Mouse (Mus musculus) kidney, postnatal 0 days (tissue): ENCODE measurements around the gene Itga7. TPM values are rescaled to one million over a fixed set of nuclear protein-coding genes. Genes with fewer than 3 reads are reported as not detected.

Experiments used
- ATAC-seq: fragments of 200-750 bp; cut with Nextera tagmentation; replicated peaks from 2 replicates; pipeline ENCODE4 v1.8.0; 2017; ENCODE audit warnings: low read depth, moderate number of reproducible peaks, moderate TSS enrichment, moderate library complexity; ENCODE audit not compliant: low FRiP score
- DNase-seq: peaks from one replicate; pipeline ENCODE4 v3.0.0-alpha.2; 2016; ENCODE audit warnings: low spot score
- H3K27ac ChIP-seq: fragments of 300-500 bp; sonication (generic); 2 replicates; pipeline ENCODE4 v1.5.1; 2014; ENCODE audit warnings: mild to moderate bottlenecking
- H3K27me3 ChIP-seq: fragments of 300-500 bp; sonication (generic); 2 replicates; pipeline ENCODE4 v1.6.1; 2014; ENCODE audit warnings: low read length, mixed read lengths; ENCODE audit not compliant: insufficient read depth
- H3K36me3 ChIP-seq: fragments of 300-500 bp; sonication (generic); 2 replicates; pipeline ENCODE4 v1.6.1; 2014; ENCODE audit warnings: low read length, mixed read lengths; ENCODE audit not compliant: insufficient read depth
- H3K4me1 ChIP-seq: fragments of 300-500 bp; sonication (generic); replicated peaks from 2 replicates; pipeline ENCODE4 v1.6.1; 2014; ENCODE audit warnings: antibody characterized with exemption, low read length, mixed read lengths; ENCODE audit not compliant: insufficient read depth
- H3K4me2 ChIP-seq: fragments of 300-500 bp; sonication (generic); 2 replicates; pipeline ENCODE4 v1.6.1; 2014; ENCODE audit warnings: mild to moderate bottlenecking, low read length, moderate library complexity, mixed read lengths
- H3K4me3 ChIP-seq: fragments of 300-500 bp; sonication (generic); replicated peaks from 2 replicates; pipeline ENCODE4 v1.5.1; 2014; ENCODE audit warnings: low read depth, low read length
- H3K9ac ChIP-seq: fragments of 300-500 bp; sonication (generic); 2 replicates; pipeline ENCODE4 v1.6.1; 2014; ENCODE audit warnings: low read depth, low read length
- H3K9me3 ChIP-seq: fragments of 300-500 bp; sonication (generic); replicated peaks from 2 replicates; pipeline ENCODE4 v1.6.1; 2016; ENCODE audit warnings: low read length, inconsistent platforms, mixed read lengths
- CTCF ChIP-seq: IDR thresholded peaks from 2 replicates; pipeline ENCODE4 v1.5.1; 2016; ENCODE audit warnings: antibody characterized with exemption, low read depth, mild to moderate bottlenecking, moderate library complexity
- WGBS: fragments of 180-500 bp; shearing (Covaris S2); extraction: QIAGEN DNeasy Blood & Tissue Kit; methylation state at CpG from one replicate; pipeline ENCODE4 v1.1.7; 2014; 5-methylcytosine and 5-hydroxymethylcytosine counted together
- polyA plus RNA-seq: library from polyadenylated mRNA; unstranded; fragments of >200 nt; fragmentation: Nextera tagmentation; extraction: Ambion mirVana; gene quantifications from 2 replicates; pipeline ENCODE4 v1.2.1, GENCODE M21; 2015

Gene Itga7
- polyA plus RNA-seq, 1 experiment from 2014 or later = 3.8 TPM

GRCm38 (mm10) chr10:128937756-128938390 lies 4.3 kb downstream of the Itga7 start:
- 52% methylated on average over 12 of the region's 12 CpGs for WGBS
- H3K27me3 ChIP-seq = peaks cover 24% of the 10 kb centered on the region
- H3K4me3 ChIP-seq = no peak overlapping the region
- no peak for TF ChIP-seq CTCF
- H3K9me3 ChIP-seq = no peaks in the 10 kb centered on the region
- no peaks in the 10 kb centered on the region for H3K36me3 ChIP-seq
- DNase-seq (no peak), ATAC-seq (no peak)
- no peak overlapping the region for H3K9ac ChIP-seq
- no peak overlapping the region for H3K4me2 ChIP-seq
- H3K27ac ChIP-seq = no peak overlapping the region
- peaks cover 4% of the 10 kb centered on the region; the same call in 1 of the 2 replicates for H3K4me1 ChIP-seq

- DNase-seq = no peak
- no peaks in the 10 kb centered on the region for H3K36me3 ChIP-seq
- no peak overlapping the region for H3K4me3 ChIP-seq
- H3K4me1 ChIP-seq = peaks cover 4% of the 10 kb centered on the region; the same call in 1 of the 2 replicates
- WGBS = 74% methylated on average over 9 of the region's 9 CpGs
- no peak for TF ChIP-seq CTCF
- peaks cover 19% of the 10 kb centered on the region for H3K27me3 ChIP-seq
- no peak overlapping the region for H3K9ac ChIP-seq
- 0 out of 2 replicates have a peak, but pooled peaks have one; percentile 13 for ATAC-seq
- no peaks in the 10 kb centered on the region for H3K9me3 ChIP-seq
- no peak overlapping the region for H3K27ac ChIP-seq
- H3K4me2 ChIP-seq = no peak overlapping the region
Measured at GRCm38 (mm10) chr10:128938457-128938856, 4.8 kb downstream of the Itga7 start.

- no peak for TF ChIP-seq CTCF
Measured at GRCm38 (mm10) chr10:128938974-128939373, 5.4 kb downstream of the Itga7 start.

DNA sequence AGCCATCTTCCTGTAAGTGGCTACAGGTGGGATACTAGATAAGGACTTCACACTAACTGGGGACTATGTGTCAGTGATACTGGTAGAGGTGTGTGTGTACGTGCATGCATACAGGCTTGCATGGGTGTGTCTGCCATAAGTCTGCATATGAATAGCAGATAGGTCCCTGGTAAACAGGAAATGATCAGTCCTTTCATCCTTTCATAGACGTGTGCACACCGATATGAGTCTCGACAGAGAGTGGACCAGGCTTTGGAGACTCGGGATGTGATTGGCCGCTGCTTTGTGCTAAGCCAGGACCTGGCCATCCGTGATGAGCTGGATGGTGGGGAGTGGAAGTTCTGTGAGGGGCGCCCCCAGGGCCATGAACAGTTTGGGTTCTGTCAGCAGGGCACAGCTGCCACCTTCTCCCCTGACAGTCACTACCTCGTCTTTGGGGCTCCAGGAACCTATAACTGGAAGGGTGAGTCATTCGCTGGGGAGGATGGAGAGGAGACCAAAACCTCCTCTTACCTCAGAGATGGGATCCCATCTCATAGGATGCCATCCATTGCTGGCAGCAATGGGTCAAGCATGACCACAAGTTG lies 7.0 kb downstream of the Itga7 start:
- Histone ChIP-seq H3K4me2 (no peak overlapping the region), H3K4me3 (no peak overlapping the region), H3K4me1 (no peaks in the 10 kb centered on the region), H3K36me3 (no peaks in the 10 kb centered on the region), H3K9ac (no peak overlapping the region), H3K9me3 (no peaks in the 10 kb centered on the region), H3K27ac (no peak overlapping the region), H3K27me3 (no peaks in the 10 kb centered on the region)
- ATAC-seq = no peak
- DNase-seq = no peak
- WGBS = 84% methylated on average over 10 of the region's 10 CpGs
- no peak for TF ChIP-seq CTCF

More at GRCm38 (mm10) chr10:128938974-128939373, 5.4 kb downstream of the Itga7 start:
- DNase-seq = no peak
- Histone ChIP-seq H3K27ac (no peak overlapping the region), H3K4me2 (no peak overlapping the region), H3K4me3 (no peak overlapping the region), H3K9ac (no peak overlapping the region), H3K4me1 (0 out of 2 replicates have a peak, but pooled peaks cover 3% of the 10 kb centered on the region), H3K9me3 (no peaks in the 10 kb centered on the region), H3K27me3 (peaks cover 14% of the 10 kb centered on the region), H3K36me3 (no peaks in the 10 kb centered on the region)
- 46% methylated on average over 5 of the region's 5 CpGs for WGBS
- ATAC-seq = peak; percentile 59; the same call in 1 of the 2 replicates

DNA sequence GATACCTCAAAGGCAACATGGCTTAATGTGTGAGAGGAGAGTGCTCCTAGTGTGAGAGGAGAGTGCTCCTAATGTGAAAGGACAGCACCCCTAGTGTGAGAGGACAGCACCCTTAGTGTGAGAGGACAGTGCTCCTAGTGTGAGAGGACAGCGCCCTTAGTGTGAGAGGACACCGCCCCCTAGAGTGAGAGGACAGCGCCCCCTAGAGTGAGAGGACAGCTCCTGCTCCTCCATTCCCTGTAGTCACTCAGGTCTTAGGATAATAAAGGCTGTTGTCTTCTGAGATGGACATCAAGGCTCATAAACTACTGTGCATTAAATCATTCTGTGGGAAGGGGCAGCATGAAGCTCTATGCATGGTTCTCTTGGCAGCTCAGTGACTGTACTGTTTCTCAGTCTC lies 12.1 kb downstream of the Itga7 start:
- H3K27ac ChIP-seq = no peak overlapping the region
- H3K4me2 ChIP-seq = no peak overlapping the region
- H3K27me3 ChIP-seq = no peaks in the 10 kb centered on the region
- H3K4me1 ChIP-seq = no peaks in the 10 kb centered on the region
- H3K4me3 ChIP-seq = no peak overlapping the region
- H3K9ac ChIP-seq = no peak overlapping the region
- H3K36me3 ChIP-seq = no peaks in the 10 kb centered on the region
- 22% methylated on average over 3 of the region's 3 CpGs for WGBS
- no peaks in the 10 kb centered on the region for H3K9me3 ChIP-seq
- peak; percentile 67 for TF ChIP-seq CTCF
- ATAC-seq (peak; percentile 38; the same call in 1 of the 2 replicates), DNase-seq (peak; percentile 40)

- H3K36me3 ChIP-seq = no peaks in the 10 kb centered on the region
- H3K27ac ChIP-seq = no peak overlapping the region
- ATAC-seq = no peak
- 91% methylated on average over 4 of the region's 4 CpGs for WGBS
- no peak overlapping the region for H3K4me3 ChIP-seq
- no peak for DNase-seq
- TF ChIP-seq CTCF = no peak
- no peaks in the 10 kb centered on the region for H3K4me1 ChIP-seq
- H3K4me2 ChIP-seq = no peak overlapping the region
- H3K9me3 ChIP-seq = no peaks in the 10 kb centered on the region
- H3K27me3 ChIP-seq = no peaks in the 10 kb centered on the region
- H3K9ac ChIP-seq = no peak overlapping the region
Measured at GRCm38 (mm10) chr10:128947496-128947895, 13.9 kb downstream of the Itga7 start.
